Mouse (Mus musculus) liver, postnatal 0 days (tissue): ENCODE results near the gene Tnc.

Experiments
- CTCF ChIP-seq: sonication (generic); IDR thresholded peaks from 2 replicates; pipeline ENCODE4 v1.5.1; 2016; ENCODE audit warnings: antibody characterized with exemption, low read depth
- EP300 ChIP-seq: IDR thresholded peaks from 2 replicates; pipeline ENCODE4 v1.6.1; 2016; ENCODE audit warnings: antibody characterized with exemption, low read depth, mild to moderate bottlenecking

GRCm38 (mm10) chr4:64020151-64020550 lies 26.7 kb downstream of the Tnc start:
- no peak for TF ChIP-seq CTCF
- TF ChIP-seq EP300, result no peak
